Mouse (Mus musculus) liver, adult 2 months (tissue): Measurements from ENCODE around the gene Arhgef39.

ENCODE experiments used
- CTCF ChIP-seq: fragments of 200-500 bp; IDR thresholded peaks from 2 replicates; pipeline ENCODE4 v1.5.1; 2011; ENCODE audit warnings: low read depth, low read length, control low read depth
- POLR2A ChIP-seq: fragments of 200-500 bp; IDR thresholded peaks from 2 replicates; pipeline ENCODE4 v1.6.1; 2011; ENCODE audit warnings: low read length, control low read depth; ENCODE audit not compliant: insufficient read depth; ENCODE audit errors: extremely low read depth

GRCm38 (mm10) chr4:43512653-43513052 lies 13.2 kb upstream of the Arhgef39 start:
- TF ChIP-seq CTCF: no peak
- no peak for TF ChIP-seq POLR2A
